Mouse (Mus musculus) midbrain, embryonic 10.5 days (tissue): ENCODE data around the gene C1qtnf5. TPM values are rescaled to one million over a fixed set of nuclear protein-coding genes. Genes with fewer than 3 reads are reported as not detected.

Source experiments
- DNase-seq: peaks from one replicate; pipeline ENCODE4 v3.0.0-alpha.2; 2017; ENCODE audit warnings: low spot score
- H3K27ac ChIP-seq: fragments of 300-500 bp; sonication (generic); replicated peaks from 2 replicates; pipeline ENCODE4 v1.5.1; 2016; ENCODE audit warnings: mild to moderate bottlenecking
- H3K27me3 ChIP-seq: fragments of 300-500 bp; sonication (generic); 2 replicates; pipeline ENCODE4 v1.6.1; 2016; ENCODE audit warnings: low read depth, mild to moderate bottlenecking; ENCODE audit not compliant: poor library complexity, severe bottlenecking
- H3K36me3 ChIP-seq: fragments of 300-500 bp; sonication (generic); 2 replicates; pipeline ENCODE4 v1.6.1; 2016; ENCODE audit warnings: mild to moderate bottlenecking, moderate library complexity
- H3K4me1 ChIP-seq: fragments of 300-500 bp; sonication (generic); 2 replicates; pipeline ENCODE4 v1.6.1; 2016
- H3K4me3 ChIP-seq: fragments of 300-500 bp; sonication (generic); 2 replicates; pipeline ENCODE4 v1.5.1; 2016; ENCODE audit warnings: mild to moderate bottlenecking, moderate library complexity
- H3K9me3 ChIP-seq: fragments of 300-500 bp; sonication (generic); replicated peaks from 2 replicates; pipeline ENCODE4 v1.6.1; 2016; ENCODE audit warnings: mild to moderate bottlenecking
- WGBS: fragments of 180-500 bp; shearing (Covaris S2); methylation state at CpG from one replicate; pipeline ENCODE4 v1.1.7; 2016; 5-methylcytosine and 5-hydroxymethylcytosine counted together
- polyA plus RNA-seq: library from polyadenylated mRNA; unstranded; fragments of >200 nt; fragmentation: Nextera tagmentation; extraction: Ambion mirVana; gene quantifications from 2 replicates; pipeline ENCODE4 v1.2.1, GENCODE M21; 2016

Gene C1qtnf5
- 0.29 and 0.93 TPM in 2 replicates for polyA plus RNA-seq

DNA sequence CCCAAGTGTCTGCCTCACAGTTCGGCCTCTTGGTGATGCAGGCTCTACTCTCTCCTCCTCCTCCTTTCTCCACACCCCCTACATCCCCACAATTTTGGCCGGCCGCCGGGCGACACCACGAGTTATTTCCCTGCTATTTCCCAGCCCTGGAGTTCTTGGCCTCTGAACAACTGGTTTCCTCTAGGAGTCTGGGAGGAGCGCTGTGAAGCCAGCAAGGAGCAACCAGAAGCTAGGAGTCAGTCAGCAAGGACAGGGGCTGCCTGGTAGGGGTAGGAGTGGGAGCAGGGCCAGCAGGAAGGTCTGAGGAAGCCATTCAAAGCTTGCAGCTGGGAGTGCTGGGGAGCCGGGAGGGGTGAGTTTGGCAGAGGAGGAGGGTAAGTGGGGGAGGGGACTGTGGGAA, at the start of gene C1qtnf5:
C1qtnf5 (plus strand) TSS at position 136 of the 400 bp plus-strand sequence.
- peak within 1 kb of the TSS; percentile 83 for H3K27ac ChIP-seq
- peak within 1 kb of the TSS; percentile 45 for H3K4me3 ChIP-seq
- no peaks in the 10 kb centered on the region for H3K27me3 ChIP-seq
- H3K36me3 ChIP-seq = peaks cover 66% of the 10 kb centered on the region
- no peaks in the 10 kb centered on the region for H3K9me3 ChIP-seq
- DNase-seq = peak; percentile 41
- 42% methylated on average over 8 of the region's 8 CpGs for WGBS
- peaks cover 69% of the 10 kb centered on the region for H3K4me1 ChIP-seq

GRCm38 (mm10) chr9:44058606-44059005, 48.4 kb upstream of the C1qtnf5 start:
- Histone ChIP-seq H3K9me3 (no peaks in the 10 kb centered on the region; the same call in 1 of the 2 replicates), H3K27ac (no peak overlapping the region), H3K36me3 (no peaks in the 10 kb centered on the region), H3K27me3 (no peaks in the 10 kb centered on the region), H3K4me3 (no peak overlapping the region), H3K4me1 (no peaks in the 10 kb centered on the region)
- no peak for DNase-seq
- WGBS = 84% methylated on average over 6 of the region's 6 CpGs

GRCm38 (mm10) chr9:44065177-44065576, 41.9 kb upstream of the C1qtnf5 start:
- no peak overlapping the region for H3K27ac ChIP-seq
- peaks cover 33% of the 10 kb centered on the region for H3K4me1 ChIP-seq
- no peaks in the 10 kb centered on the region for H3K9me3 ChIP-seq
- no peaks in the 10 kb centered on the region for H3K36me3 ChIP-seq
- WGBS = 39% methylated on average over 1 of the region's 1 CpGs
- H3K4me3 ChIP-seq = no peak overlapping the region
- peaks cover 25% of the 10 kb centered on the region for H3K27me3 ChIP-seq
- no peak for DNase-seq

DNA sequence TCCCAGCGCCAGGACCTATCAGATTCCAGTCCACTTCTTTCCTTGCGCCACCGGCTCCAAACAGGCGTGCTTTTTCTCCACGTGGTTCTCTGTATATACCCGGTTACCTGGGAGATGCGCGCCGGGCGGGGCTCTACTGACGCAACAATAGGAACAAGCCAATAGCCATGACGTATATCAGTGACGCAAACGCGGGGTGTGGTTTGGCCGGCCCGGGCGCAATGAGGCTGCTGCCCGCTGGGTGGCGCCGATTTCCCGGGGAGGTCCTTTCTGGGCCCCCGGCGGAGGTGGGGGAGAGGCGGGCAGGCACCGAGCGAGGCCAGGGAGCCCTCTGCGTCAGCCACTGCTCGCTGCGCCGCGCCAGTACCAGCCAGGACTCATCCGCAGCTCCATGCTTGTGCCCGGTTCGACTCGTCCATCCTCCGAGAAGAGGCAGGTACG, 40.2 kb upstream of the C1qtnf5 start, which contains the start of gene Usp2:
Usp2 (plus strand) TSS at position 237 of the 441 bp plus-strand sequence.
- Histone ChIP-seq H3K27me3 (peaks cover 35% of the 10 kb centered on the region), H3K36me3 (no peaks in the 10 kb centered on the region), H3K27ac (peak within 1 kb of the TSS; percentile 62), H3K9me3 (no peaks in the 10 kb centered on the region), H3K4me1 (peaks cover 50% of the 10 kb centered on the region), H3K4me3 (peak within 1 kb of the TSS; percentile 57)
- WGBS = 0% methylated on average over 38 of the region's 38 CpGs
- peak; percentile 99 for DNase-seq

- Histone ChIP-seq H3K27ac (peak overlapping the region; percentile 62), H3K27me3 (peaks cover 35% of the 10 kb centered on the region), H3K4me1 (peaks cover 56% of the 10 kb centered on the region), H3K36me3 (no peaks in the 10 kb centered on the region), H3K9me3 (no peaks in the 10 kb centered on the region), H3K4me3 (peak overlapping the region; percentile 57)
- 8% methylated on average over 15 of the region's 15 CpGs for WGBS
- no peak for DNase-seq
Observed at GRCm38 (mm10) chr9:44067241-44067959, 39.6 kb upstream of the C1qtnf5 start.

GRCm38 (mm10) chr9:44067960-44068330, 39.1 kb upstream of the C1qtnf5 start:
- Histone ChIP-seq H3K9me3 (no peaks in the 10 kb centered on the region), H3K27ac (no peak overlapping the region), H3K4me1 (peaks cover 61% of the 10 kb centered on the region), H3K36me3 (no peaks in the 10 kb centered on the region), H3K4me3 (no peak overlapping the region), H3K27me3 (peaks cover 35% of the 10 kb centered on the region)
- DNase-seq = no peak
- 86% methylated on average over 6 of the region's 6 CpGs for WGBS

GRCm38 (mm10) chr9:44069252-44069651, 37.8 kb upstream of the C1qtnf5 start:
- 0 out of 2 replicates have a peak overlapping the region, but pooled peaks have one; percentile 33 for H3K27ac ChIP-seq
- 22% methylated on average over 7 of the region's 7 CpGs for WGBS
- no peaks in the 10 kb centered on the region for H3K9me3 ChIP-seq
- no peak for DNase-seq
- no peaks in the 10 kb centered on the region for H3K36me3 ChIP-seq
- peaks cover 36% of the 10 kb centered on the region for H3K27me3 ChIP-seq
- H3K4me3 ChIP-seq = no peak overlapping the region
- H3K4me1 ChIP-seq = peaks cover 74% of the 10 kb centered on the region

DNA sequence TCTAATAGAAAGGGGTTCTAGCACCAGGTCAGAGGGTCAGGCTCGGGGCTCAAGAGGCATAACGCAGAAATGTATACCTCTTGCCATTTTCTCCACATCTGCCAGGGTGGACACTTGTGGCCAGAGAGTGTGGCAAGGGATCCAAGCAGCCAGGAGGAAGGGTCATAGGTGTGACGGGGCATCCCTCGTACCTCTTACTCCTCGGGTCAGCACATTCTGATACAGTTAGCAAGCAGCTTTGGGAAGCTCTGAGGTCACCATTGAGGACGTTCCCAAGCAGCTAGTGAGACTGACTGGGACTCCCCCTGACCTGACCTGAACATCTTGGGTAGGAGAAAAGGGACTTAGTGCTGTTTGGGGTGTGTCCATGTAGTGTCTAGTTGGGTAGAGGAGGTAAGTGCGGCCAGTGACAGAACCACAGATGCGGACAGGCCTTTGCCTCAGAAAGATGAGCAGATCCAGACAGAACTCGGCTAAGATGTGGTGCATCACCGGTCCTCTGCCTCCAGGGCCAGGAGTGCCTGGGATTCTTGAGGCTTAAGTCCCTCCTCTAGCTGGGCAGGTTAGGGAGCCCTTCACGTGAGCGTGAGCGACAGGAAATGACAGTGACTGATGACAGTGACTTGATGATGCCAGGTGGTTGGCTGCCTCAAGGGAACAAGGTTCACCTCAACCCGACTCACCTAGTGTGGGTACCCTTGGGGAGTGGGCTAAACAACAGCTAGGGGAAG, 36.8 kb upstream of the C1qtnf5 start:
- 78% methylated on average over 14 of the region's 14 CpGs for WGBS
- H3K4me3 ChIP-seq = no peak overlapping the region
- H3K36me3 ChIP-seq = no peaks in the 10 kb centered on the region
- no peak for DNase-seq
- H3K27ac ChIP-seq = peak overlapping the region; percentile 77
- H3K9me3 ChIP-seq = no peaks in the 10 kb centered on the region
- peaks cover 84% of the 10 kb centered on the region for H3K4me1 ChIP-seq
- peaks cover 46% of the 10 kb centered on the region for H3K27me3 ChIP-seq

DNA sequence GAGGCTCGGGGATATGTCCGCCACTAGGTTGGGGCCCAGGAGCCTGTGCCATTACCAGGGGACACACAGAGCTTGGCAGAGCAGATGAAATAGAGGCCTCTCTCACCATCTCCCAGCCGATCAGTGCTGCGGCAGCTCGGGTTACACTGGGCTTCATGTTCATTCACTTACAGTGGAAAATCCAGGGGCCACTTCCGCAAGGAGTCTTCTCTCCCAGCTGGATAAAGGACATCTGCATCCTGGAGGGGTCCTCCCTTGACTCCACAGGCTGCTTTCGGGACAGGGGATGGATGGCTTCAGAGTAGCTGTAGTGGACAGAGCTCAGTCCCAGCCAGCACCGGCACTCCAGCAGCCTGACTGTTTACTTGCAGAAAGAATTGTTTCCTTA, 36.2 kb upstream of the C1qtnf5 start:
- DNase-seq = no peak
- Histone ChIP-seq H3K36me3 (0 out of 2 replicates have a peak, but pooled peaks cover under 1% of the 10 kb centered on the region), H3K9me3 (no peaks in the 10 kb centered on the region), H3K4me1 (peaks cover 89% of the 10 kb centered on the region), H3K27me3 (peaks cover 51% of the 10 kb centered on the region), H3K4me3 (no peak overlapping the region), H3K27ac (peak overlapping the region; percentile 77)
- WGBS = 50% methylated on average over 8 of the region's 8 CpGs

DNA sequence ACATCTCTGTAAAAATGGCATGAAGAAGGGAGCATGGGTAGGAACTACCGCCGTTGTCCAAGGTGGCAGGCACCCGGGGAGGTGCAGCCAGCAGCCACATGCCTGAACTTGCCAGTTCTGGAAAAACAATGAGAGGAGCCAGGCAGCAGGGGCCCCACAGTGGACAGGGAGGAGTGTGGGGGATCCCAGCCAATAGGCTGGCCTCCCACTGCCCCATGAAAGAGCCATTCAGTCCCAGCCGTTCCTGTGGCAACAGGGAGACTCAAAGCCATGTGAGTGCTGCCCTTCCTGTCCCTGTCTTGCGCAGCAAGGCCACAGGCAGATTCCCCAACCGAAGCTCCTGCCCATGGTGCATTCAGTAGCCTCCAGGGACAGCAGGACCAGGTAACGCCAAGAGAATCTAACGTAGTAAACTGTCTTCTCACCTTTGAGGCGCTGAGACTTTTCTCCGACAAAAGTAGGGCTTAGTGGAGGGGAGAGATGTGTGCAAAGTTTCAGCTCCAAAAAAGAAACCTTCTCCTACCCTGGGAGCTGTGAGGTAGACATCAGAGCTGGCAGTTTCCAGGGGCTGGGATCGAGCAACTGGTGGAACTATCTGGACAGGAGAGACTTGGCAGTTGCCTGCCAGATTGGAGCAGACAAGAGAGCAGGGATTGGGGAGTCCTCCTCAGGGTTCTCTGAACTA, 35.0 kb upstream of the C1qtnf5 start:
- WGBS = 25% methylated on average over 11 of the region's 11 CpGs
- Histone ChIP-seq H3K9me3 (no peaks in the 10 kb centered on the region), H3K36me3 (0 out of 2 replicates have a peak, but pooled peaks cover 3% of the 10 kb centered on the region), H3K27ac (peak overlapping the region; percentile 87), H3K4me1 (peaks cover 92% of the 10 kb centered on the region), H3K4me3 (peak overlapping the region; percentile 41), H3K27me3 (peaks cover 58% of the 10 kb centered on the region)
- peak; percentile 80 for DNase-seq

DNA sequence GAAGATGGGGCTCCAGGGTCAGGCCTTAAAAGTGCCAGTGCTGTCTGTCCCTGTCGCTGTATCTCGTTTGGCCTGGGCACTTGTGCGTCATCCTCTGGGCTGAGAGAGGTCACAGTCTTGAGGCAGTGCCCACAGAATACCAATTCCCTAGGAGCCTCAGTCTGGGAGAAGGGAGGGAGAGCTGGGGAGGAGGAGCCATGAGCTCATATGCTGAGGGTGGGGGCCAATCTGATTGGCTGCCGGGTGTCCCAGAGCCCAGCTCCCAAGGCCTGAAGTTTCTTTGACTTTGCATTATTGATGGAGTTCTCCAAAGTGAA, 34.5 kb upstream of the C1qtnf5 start:
- DNase-seq = peak; percentile 53

GRCm38 (mm10) chr9:44073115-44073514, 33.9 kb upstream of the C1qtnf5 start:
- Histone ChIP-seq H3K4me3 (peak overlapping the region; percentile 41), H3K27me3 (peaks cover 58% of the 10 kb centered on the region), H3K27ac (peak overlapping the region; percentile 87), H3K4me1 (peaks cover 89% of the 10 kb centered on the region), H3K36me3 (0 out of 2 replicates have a peak, but pooled peaks cover 3% of the 10 kb centered on the region), H3K9me3 (no peaks in the 10 kb centered on the region)
- no peak for DNase-seq
- 56% methylated on average over 5 of the region's 5 CpGs for WGBS

More for the DNA sequence above, 34.5 kb upstream of the C1qtnf5 start:
- Histone ChIP-seq H3K4me1 (peaks cover 92% of the 10 kb centered on the region), H3K27me3 (peaks cover 58% of the 10 kb centered on the region), H3K27ac (peak overlapping the region; percentile 87), H3K4me3 (peak overlapping the region; percentile 41), H3K36me3 (0 out of 2 replicates have a peak, but pooled peaks cover 3% of the 10 kb centered on the region), H3K9me3 (no peaks in the 10 kb centered on the region)
- WGBS = 35% methylated on average over 4 of the region's 4 CpGs
